Mouse (Mus musculus) adrenal gland, postnatal 14 days (tissue): ENCODE results near the gene Ibsp. TPM values are rescaled to one million over a fixed set of nuclear protein-coding genes. Genes with fewer than 3 reads are reported as not detected.

ENCODE experiments used
- DNase-seq: peaks from one replicate; pipeline ENCODE4 v3.0.0; 2021; ENCODE audit warnings: mixed read lengths
- long read RNA-seq, 2 experiments: library from polyadenylated mRNA; stranded (forward); transcript quantifications; one replicate each; pipeline ENCODE4 v2.0.0; 2021
- total RNA-seq: library from RNA; stranded (reverse); gene quantifications from 2 replicates; pipeline ENCODE4 v1.2.3, GENCODE M21; 2021

Gene Ibsp
- not detected in 2 replicates for total RNA-seq
- long read RNA-seq, experiment 1: 0 reads
- long read RNA-seq, experiment 2: 0 reads

DNA sequence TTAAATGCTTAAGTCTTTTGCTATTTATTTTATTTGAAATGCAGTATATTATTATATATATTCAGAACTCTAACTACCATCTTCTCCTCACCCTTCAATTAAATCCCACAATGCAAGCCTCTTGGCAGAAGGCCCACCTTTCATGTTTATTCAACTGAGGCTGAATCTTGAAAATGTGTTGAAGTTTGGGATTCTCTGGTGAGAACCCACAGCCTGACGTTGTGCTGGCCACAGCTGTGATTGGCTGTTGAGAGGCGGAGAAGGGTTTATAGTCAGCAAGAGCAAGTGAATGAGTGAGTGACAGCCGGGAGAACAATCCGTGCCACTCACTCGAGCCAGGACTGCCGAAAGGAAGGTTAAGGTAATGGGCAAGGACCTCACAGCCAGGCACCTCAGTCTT is at the start of gene Ibsp:
Gene Ibsp (plus strand): TSS at position 178 of the 400 bp plus-strand sequence.
- no peak for DNase-seq

DNA sequence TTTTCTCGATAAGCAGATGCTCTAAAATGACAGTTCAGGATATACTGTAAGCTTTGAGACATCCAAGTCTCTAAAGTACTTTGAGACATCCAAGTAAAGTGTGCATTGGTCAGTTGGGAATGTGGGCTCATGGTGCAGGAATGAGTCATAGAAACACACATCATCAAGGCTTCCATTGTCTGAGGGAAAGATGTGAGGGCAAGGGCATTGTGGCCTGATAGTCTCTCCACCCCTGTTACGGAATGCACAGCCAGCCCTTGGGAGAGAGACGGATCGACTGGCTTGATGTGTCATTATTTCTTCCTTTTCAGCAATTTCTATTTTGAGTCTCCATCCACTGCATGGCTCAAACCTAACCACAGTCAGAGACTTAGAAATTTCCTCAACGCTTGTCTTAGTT is 47.2 kb upstream of the Ibsp start:
- no peak for DNase-seq

DNA sequence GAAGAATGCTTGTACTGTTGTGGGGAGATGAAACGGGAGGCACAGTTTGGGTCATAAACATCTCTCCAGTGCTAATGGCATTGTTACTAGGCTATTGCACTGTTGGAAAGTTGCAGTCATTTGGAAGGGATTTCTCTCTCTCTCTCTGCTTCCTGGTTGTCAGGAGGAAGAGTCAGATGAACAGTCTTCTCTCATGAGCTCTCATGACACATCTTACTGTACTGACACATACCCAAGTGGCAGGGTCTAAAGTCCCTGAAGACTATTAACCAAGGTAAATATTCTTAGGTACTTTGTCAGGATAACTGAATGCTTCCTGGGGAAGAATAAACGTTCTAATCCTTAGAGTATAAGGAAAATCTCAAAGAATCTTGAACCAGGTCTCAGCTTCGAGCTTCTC is 42.4 kb upstream of the Ibsp start:
- no peak for DNase-seq

DNA sequence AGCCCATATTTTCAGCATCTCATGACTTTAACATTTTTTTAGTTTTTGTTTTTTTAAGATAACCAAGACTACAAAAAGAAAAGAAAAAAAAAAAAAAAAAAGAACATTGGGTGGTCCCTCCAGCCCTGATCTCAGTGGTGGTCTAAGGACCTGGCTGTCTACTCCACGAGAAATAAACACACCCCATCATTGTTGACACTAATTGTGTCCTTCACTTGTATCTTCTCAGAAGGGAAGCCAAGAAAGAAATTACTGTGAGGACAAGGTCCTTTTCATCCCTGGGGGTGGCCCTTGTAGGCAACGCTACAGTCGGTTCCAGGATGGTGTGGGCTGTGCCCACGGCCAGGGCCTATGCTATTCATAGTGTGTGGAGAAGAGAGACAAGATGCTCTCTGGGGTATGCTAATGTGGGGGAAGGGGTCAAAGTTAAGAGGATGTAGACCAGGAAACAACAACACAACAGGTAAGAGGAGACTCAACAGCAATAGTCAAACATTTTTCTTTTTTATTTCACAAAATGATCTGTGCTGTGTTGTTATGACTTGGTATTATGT is 37.0 kb upstream of the Ibsp start:
- DNase-seq: no peak

DNA sequence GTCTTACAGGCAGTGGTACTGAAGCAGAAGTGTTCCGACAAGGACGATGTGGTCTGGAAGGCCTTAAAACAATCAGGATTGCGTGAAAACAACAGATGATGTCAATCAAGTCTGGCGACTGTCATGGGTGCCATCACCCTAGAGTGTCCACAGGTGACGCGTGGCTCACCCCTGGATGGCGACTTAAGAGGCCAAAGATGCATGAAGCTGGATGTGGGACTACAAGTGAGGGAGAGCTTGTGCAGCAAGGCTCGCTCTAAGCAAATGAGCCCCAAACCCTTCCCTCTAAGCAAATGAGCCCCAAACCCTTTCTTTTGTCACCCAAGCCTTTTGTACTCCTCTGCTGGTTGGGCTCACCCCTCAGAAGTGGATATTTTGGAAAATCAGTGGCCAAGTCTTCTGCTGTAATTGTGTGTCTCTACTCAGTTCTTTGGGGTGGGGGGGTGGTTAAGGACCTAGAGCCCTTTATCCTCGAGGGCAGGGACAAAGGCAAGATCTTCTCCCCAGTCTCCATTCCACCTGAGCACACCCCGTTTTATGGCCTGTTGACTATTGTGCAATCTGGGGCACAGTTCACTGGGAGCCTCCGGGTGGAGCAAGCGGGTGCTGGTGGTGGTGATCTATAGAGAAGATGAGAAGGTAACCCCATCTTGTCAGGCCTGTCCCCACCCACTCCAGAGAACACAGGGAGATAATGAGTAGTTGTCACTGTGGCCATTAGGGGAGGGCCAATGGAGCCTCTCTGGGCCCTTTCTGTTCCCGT is 35.8 kb upstream of the Ibsp start:
- no peak for DNase-seq

DNA sequence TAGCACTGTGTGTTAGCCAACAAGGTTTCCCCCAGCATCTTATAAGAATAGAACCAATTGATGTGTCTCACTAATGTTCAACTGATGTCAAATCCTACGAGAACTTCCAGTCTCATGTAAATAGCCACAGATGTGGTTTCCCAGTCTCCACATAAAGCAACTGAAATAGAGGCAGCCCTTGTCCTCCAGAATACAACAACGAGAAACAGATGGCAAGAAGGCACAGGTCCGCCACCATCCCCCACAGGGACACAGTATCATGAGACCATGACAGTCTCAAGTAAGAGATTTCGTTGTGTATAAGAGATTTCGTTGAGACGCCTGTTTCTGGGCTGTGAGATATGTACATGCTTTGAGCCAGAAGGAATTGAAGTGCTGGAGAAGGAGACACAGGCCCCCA is 4.8 kb upstream of the Ibsp start:
- no peak for DNase-seq

DNA sequence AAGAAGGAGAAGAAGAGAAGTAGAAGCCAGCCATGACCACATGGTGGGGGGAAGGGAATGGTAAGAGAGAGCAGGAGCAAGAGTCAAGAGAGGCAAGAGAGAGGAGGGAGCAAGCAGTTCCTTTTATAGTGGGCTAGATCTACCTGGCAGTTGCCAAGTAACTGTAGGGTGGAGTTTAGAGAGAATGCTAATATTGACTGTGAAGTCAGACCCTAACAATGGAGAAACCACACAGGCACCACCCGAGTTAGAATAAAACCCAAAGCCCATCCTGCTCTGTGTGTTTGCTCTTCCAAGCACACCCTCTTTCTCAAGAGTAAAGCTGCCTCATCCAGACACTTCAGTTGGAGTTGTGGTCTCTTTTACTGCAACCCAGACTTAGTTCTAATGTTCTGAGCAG is 15.1 kb downstream of the Ibsp start:
- no peak for DNase-seq

DNA sequence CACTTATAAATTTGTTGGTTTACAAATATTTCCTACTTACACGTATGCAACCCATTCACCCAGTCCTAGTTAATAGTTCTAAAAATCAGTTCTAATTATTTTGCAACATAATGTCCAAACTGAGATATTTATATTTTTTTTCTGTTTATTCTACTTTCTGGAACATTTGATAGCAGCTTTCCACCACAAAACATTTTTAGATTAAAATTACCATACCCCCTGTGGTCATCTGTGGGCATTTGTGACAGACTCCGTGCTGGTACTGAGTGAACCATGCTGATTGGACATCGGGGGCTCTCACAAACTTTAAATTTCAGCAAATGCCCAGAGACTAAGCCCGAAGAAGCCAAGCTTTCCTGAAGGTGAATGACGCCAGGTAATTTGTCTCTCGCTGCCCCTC is 26.1 kb downstream of the Ibsp start, which contains the start of gene Mepe:
Gene Mepe (plus strand): TSS at position 301 of the 400 bp plus-strand sequence.
- no peak for DNase-seq

DNA sequence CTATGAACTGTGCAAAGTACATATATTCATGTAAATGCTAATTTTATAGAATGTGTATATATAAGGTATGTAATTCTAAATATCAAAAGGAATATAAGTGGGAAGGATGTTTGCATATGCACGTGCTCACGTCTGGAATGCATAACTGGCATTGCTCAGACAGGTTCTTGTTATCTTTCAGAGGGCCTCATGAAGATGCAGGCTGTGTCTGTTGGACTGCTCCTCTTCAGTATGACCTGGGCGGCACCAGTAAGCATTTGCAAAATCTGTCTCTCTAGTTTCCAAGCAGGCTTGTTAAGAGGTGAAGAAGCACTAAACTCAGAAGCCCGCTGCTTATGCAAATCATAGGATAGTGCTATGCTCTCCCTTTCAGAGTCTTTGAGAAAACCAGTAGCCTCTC is 27.9 kb downstream of the Ibsp start:
- DNase-seq: no peak

DNA sequence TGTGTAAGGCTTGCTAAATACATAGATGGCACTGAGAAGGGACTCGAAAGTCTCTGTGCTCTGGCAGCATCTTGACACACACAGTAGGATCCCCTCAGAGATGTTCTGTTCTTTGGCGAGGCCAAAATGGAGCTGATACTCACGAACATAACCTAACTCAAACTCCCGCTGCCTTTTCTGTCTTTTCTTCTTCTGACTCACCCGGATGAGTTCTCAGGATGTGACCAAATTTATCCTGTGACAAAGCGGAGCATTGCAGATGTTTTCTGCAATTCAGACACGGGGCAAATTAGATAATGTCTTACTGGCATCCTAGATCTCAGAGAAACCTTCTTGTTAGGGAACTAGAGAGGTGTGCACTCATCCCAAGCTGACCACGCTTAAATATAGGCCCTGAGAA is 28.4 kb downstream of the Ibsp start:
- no peak for DNase-seq

DNA sequence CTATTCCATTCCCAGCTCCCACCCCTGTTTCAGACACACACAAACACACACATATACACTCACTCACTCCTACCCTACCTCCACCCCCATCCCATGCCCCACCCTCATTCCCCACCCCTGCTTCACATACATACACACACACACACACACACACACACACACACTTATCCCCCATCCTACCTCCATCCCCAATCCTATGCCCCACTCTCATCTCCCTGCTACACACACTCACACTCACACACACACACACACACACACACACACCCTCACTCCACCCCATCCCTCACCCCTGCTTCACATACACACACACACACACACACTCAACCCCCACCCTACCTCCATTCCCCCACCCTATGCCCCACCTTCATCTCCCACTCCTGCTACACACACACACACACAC is 28.9 kb downstream of the Ibsp start:
- DNase-seq: no peak

DNA sequence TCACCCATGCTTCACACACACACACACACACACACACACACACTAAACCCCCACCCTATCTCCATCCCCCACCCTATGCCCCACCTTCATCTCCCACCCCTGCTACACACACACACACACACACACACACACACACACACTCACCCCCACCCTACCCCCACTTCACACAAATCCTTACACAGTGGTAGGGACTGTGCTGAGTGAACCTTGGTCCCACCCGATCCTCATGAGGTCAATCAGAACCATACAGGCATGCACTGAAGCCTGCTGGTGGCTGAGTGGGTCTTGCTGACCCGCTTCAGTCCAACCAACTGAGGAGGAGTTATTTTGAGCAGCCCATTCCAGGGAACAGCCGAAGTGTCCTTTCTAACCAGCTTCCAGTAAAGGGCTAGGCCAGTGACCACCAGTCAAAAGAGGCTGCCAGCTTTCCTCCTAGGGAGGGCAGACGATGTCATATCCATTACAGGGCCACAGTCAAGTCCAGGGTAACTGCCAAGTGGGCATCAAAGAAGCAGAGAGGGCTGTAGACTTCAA is 29.4 kb downstream of the Ibsp start:
- no peak for DNase-seq

DNA sequence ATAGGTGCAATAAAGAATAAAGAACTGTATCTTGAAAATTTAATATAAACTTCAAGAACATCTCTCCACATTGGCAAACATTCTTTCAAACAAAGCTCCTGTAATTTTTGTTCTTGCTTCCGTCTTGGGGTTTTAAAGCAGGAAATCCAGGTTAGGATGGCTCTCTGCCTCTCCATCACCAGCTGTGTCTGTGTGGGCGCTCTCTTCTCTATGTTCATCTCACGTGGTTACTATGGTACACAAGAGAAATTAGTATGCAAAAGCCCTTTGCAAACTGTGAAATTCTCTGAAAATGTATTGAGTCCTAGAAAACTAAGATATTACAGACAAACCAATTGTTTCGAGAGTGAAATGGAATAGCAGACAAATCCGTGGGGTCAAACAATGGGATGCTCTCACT is 30.4 kb downstream of the Ibsp start:
- no peak for DNase-seq

DNA sequence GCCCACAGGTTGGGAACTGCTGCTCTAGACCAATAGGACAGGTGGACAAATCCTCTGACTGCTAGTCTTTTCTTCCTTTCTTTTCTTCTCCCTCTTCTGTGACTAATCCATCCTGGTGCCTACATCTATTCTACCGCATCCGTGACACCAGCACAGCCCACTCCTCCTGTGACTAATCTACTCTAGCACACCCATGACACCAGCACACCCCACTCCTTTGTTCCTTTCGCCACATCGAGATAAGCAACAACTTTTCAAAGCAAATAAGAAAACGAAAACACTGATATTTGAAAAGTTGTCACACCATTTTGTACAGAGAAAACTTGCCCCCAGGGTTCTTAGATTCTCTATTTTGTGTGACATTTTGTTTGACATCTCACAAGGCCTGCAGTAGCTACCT is 31.1 kb downstream of the Ibsp start:
- DNase-seq: no peak

DNA sequence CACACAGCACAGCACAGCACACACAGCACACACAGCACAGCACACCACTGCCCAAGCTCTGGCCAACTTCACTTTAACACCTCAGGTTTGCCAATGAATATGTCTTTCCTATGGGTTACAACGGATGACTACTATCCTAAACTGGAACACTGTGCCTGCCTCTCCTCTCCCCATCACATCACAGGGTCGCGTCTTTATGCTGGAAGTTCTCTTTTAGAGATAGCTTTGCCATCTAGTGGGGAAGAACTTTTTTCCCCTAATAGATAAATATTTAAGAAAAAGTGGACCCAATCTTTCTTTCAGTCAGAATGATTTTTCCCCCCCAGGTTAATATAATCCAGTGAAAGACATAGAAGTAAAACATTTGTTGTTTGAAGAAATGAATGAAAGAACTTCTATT is 33.3 kb downstream of the Ibsp start:
- DNase-seq: no peak

DNA sequence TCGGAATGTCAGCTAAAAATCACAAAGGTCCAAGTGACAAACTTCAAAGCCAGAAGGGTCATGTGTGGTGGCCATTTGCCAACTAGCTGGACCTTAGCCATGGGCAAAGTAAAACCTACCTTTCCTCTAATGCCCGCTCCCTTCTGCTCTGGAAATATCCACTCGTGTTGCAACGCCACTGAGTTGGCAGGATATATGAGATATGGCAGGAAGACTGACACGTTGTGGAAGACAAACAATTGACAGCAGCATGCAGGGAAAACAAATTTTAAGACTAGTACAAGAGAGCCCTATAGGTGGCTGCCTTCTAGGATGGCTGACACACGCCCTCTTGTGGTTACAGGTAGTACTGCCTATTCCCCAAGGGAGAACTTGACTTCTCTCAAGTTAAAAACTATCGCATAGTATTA is 34.3 kb downstream of the Ibsp start:
- peak; percentile 82 for DNase-seq

DNA sequence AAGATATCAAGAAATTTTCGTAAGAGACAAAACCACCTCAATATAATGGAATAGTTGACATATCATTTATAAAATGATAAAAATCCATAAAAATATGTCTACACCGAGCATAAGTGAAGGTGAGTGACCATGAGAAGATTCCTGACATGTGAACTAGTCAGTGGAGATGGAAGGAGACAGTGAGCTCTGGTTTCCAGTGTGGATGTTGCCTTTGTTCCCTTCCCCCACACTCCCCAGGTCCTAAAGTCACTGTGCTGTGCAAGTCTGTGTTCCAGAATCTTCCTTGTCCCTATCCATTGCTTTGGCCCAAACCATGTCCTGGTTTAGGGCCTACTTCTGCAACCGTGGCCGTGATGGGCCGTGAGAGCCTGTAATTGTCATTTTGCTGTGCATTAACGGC is 34.7 kb downstream of the Ibsp start:
- no peak for DNase-seq

DNA sequence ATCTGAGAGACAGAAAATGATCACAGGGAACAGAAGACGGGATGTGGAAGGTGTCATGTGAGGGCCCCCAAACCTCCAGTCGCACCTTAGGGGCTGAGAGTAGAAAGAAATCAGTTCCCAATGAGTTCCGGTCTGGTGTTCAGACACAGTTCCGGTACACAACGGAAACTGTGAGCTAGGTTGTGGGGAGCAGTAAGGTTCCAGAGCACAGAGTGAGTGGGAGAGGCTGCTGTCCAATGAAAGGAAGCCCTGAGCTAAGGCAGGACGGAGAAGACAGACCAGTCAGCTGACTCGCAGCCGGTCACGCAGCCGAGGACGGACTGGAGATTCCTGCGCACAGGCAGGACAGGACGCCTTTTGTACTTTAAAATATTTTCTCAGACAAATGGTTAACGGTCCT is 35.5 kb downstream of the Ibsp start:
- no peak for DNase-seq

DNA sequence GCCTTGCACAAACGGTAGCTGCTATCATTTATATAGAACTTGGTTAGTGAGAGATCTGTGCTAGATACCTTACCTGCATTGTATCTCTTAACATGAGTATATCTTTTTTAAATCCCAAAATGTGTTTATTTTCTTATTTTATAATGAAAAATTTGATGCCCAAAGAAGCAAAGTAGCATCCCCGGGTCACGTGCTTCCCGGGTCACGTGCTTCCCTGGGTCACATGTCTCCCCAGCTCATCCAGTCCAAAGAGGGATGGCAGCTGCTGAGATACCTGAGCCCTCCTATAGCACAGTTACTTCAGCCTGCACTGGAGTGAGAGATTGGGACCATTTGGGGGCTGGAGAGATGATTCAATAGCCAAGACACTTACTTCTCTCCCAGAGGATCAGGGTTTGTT is 37.0 kb downstream of the Ibsp start:
- no peak for DNase-seq

DNA sequence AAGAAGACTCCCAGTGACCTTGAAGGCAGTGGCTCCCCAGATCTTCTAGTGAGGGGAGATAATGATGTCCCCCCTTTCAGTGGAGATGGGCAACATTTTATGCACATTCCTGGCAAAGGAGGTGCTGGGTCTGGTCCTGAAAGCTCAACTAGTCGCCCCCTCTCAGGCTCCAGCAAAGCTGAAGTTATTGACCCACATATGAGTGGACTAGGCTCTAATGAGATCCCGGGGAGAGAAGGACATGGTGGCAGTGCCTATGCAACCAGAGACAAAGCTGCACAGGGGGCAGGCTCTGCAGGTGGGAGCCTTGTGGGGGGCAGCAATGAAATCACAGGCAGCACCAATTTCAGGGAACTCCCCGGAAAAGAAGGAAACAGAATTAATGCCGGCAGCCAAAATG is 38.5 kb downstream of the Ibsp start:
- no peak for DNase-seq

DNA sequence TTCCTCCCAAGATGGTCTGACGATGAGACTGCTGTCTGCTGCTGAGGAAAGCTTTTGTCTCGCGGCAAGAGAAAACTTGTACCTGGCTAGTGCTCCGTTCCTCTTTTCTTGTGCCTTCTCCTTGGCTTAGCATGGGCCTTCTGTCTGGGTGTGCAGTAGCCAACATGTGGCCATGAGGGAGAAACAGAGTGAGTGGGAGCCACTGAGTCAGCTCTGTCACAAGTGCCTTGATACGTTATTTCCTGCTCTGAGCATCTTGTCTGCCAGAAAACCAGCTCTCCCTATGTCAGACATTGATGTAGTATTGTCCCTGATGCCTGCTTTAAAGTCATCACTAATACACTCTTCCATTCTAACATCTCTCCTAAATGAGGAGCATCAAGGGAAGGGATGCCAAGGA is 40.0 kb downstream of the Ibsp start:
- no peak for DNase-seq

DNA sequence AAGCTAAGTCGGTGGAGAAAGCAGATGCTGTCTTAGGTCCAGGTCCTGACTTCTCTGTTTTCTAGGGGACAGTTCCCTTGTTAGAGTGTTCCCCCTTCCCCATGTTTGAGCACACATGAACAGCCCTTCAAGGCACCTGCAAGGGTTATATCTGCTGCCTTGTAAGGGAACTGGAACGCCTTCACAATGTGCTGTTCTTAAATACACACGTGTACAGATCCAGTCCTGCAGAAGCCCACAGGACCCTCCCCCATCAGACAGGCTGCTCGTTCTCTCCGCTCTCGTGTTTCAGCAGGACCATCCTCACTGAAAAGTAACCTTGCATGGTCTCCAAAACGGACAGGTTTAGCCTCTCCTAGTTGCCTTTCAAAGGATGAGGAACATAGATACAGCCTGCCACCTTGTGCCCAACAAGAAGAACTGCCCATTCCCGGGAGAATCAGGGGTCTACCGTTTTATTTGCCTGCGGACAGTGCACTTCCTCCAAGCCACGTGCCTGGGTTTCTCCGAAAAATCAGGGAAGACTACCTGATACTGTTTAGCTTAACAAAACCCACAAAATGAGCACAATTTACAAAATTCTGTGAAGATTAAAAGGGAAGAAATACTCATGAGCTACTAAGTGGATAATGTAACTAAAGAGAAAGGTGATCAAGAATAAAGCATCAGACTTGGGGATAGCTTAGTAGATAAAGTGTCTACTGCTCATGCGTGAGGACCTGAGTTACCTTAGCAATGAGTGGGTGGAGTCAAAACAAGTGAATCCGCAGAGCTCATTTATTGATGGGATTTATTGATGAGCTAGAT is 40.9 kb downstream of the Ibsp start:
- peak; percentile 54 for DNase-seq

DNA sequence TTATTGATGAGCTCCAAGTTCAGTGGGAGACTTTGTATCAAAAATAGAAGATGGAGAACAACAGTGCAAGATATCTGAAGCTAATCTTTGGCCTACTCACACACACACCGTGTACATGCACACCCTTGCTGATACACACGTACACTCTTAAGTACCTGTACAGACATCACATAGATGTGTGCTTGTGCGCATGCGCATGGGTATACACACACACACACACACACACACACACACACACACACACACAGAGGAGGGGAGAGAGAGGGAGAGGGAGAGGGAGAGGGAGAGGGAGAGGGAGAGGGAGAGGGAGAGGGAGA is 41.5 kb downstream of the Ibsp start:
- no peak for DNase-seq
